Mouse (Mus musculus) limb, embryonic 14.5 days (tissue): ENCODE measurements around the gene Ccser1. TPM values are rescaled to one million over a fixed set of nuclear protein-coding genes. Genes with fewer than 3 reads are reported as not detected.

ENCODE experiments used
- ATAC-seq: fragments of 200-750 bp; cut with Nextera tagmentation; 2 replicates; pipeline ENCODE4 v1.8.0; 2017; ENCODE audit warnings: low read depth, moderate number of reproducible peaks, moderate TSS enrichment; ENCODE audit not compliant: low FRiP score
- DNase-seq: peaks from one replicate; pipeline ENCODE4 v3.0.0-alpha.2; 2015; ENCODE audit warnings: low spot score
- H3K27ac ChIP-seq: fragments of 300-500 bp; sonication (generic); replicated peaks from 2 replicates; pipeline ENCODE4 v1.5.1; 2014; ENCODE audit warnings: low read depth, mild to moderate bottlenecking, low read length, moderate library complexity, mixed read lengths
- H3K27me3 ChIP-seq: fragments of 300-500 bp; sonication (generic); 2 replicates; pipeline ENCODE4 v1.6.1; 2014; ENCODE audit warnings: low read length, mixed read lengths; ENCODE audit not compliant: control insufficient read depth, insufficient read depth
- H3K36me3 ChIP-seq: fragments of 300-500 bp; sonication (generic); 2 replicates; pipeline ENCODE4 v1.6.1; 2014; ENCODE audit warnings: mild to moderate bottlenecking, low read length, moderate library complexity, mixed read lengths; ENCODE audit not compliant: control insufficient read depth, insufficient read depth
- H3K4me1 ChIP-seq: fragments of 300-500 bp; sonication (generic); 2 replicates; pipeline ENCODE4 v1.6.1; 2014; ENCODE audit warnings: antibody characterized with exemption, low read length, mixed read lengths; ENCODE audit not compliant: control insufficient read depth, insufficient read depth
- H3K4me2 ChIP-seq: fragments of 300-500 bp; sonication (generic); replicated peaks from 2 replicates; pipeline ENCODE4 v1.6.1; 2014; ENCODE audit warnings: low read depth, mild to moderate bottlenecking, low read length, moderate library complexity; ENCODE audit not compliant: severe bottlenecking
- H3K4me3 ChIP-seq: fragments of 300-500 bp; sonication (generic); replicated peaks from 2 replicates; pipeline ENCODE4 v1.5.1; 2014; ENCODE audit warnings: low read length
- H3K9ac ChIP-seq: fragments of 300-500 bp; sonication (generic); 2 replicates; pipeline ENCODE4 v1.6.1; 2014; ENCODE audit warnings: mild to moderate bottlenecking, low read depth, low read length, moderate library complexity; ENCODE audit not compliant: severe bottlenecking
- H3K9me3 ChIP-seq: fragments of 300-500 bp; sonication (generic); 2 replicates; pipeline ENCODE4 v1.6.1; 2016; ENCODE audit warnings: low read length; ENCODE audit not compliant: control insufficient read depth
- POLR2A ChIP-seq: fragments of 200-500 bp; IDR thresholded peaks from 2 replicates; pipeline ENCODE4 v1.8.0; 2012; ENCODE audit warnings: inconsistent platforms, mild to moderate bottlenecking, moderate library complexity, borderline replicate concordance; ENCODE audit not compliant: insufficient read depth, insufficient read length; ENCODE audit errors: extremely low read depth
- WGBS: fragments of 180-500 bp; shearing (Covaris S2); extraction: QIAGEN DNeasy Blood & Tissue Kit; methylation state at CpG from one replicate; pipeline ENCODE4 v1.1.7; 2014; 5-methylcytosine and 5-hydroxymethylcytosine counted together
- polyA plus RNA-seq, 2 experiments: library from polyadenylated mRNA; depleted of rRNA in 1 of 2; stranded (reverse) in 1 of 2; unstranded in 1 of 2; fragments of >200 nt; fragmentation: Nextera tagmentation in 1 of 2; extraction: Ambion mirVana in 1 of 2; gene quantifications; 2 replicates each; pipeline versions ENCODE4 v1.2.1 to v1.2.3; 2012 to 2014

Gene Ccser1
- polyA plus RNA-seq, 2 experiments, result 5.9 to 6.6 TPM

DNA sequence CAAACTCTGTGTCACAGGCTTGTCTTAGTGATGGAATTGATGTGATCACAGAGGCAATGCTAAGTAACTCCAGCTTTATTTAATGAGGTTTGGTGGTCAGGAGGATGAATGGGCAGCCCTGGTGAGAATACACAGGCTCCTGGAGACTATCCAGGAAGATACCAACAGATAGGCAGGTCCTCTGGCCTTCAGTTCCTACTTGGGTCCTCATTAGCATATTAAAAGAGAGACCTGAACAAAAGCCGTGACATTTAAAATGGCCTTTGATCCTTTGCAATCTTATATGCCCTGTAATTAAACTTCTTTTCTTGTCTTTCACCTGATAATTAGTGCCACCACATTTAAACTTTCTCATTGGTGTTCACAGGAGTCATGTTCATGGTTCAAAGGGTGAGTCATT is 83.2 kb downstream of the Ccser1 start:
- no peaks in the 10 kb centered on the region for H3K27me3 ChIP-seq
- no peak overlapping the region for H3K4me2 ChIP-seq
- H3K27ac ChIP-seq, result no peak overlapping the region
- ATAC-seq, result no peak
- 24% methylated on average over 1 of the region's 1 CpGs for WGBS
- TF ChIP-seq POLR2A, result no peak
- DNase-seq, result no peak
- peaks cover 7% of the 10 kb centered on the region for H3K4me1 ChIP-seq
- H3K36me3 ChIP-seq, result no peaks in the 10 kb centered on the region
- H3K9ac ChIP-seq, result no peak overlapping the region
- H3K9me3 ChIP-seq, result no peaks in the 10 kb centered on the region
- no peak overlapping the region for H3K4me3 ChIP-seq

DNA sequence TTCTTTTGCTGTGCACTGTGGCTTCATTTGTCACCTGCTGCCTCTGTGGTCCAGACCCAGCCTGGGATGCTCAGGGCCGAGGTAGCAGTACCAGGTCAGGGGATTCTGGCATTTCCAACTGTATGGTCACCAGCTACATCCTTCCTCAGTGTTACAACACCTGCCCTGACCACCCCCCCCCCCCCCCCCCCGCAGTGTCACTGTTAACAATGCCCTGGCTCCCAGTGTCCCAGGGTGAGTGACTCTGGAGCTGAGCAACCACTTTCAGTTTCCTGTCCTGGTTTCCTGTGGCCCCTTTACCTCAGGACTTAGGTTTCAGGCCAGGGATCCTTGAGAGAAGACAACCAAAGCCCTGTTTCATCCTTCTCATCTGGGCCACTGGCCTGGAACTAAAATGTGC is 90.9 kb downstream of the Ccser1 start:
- no peak overlapping the region for H3K27ac ChIP-seq
- H3K4me2 ChIP-seq, result no peak overlapping the region
- H3K27me3 ChIP-seq, result no peaks in the 10 kb centered on the region
- 68% methylated on average over 1 of the region's 2 CpGs for whole genome bisulfite sequencing
- H3K4me1 ChIP-seq, result no peaks in the 10 kb centered on the region
- ATAC-seq (no peak), DNase-seq (no peak)
- H3K36me3 ChIP-seq, result no peaks in the 10 kb centered on the region
- no peak overlapping the region for H3K9ac ChIP-seq
- no peaks in the 10 kb centered on the region for H3K9me3 ChIP-seq
- no peak for TF ChIP-seq POLR2A
- H3K4me3 ChIP-seq, result no peak overlapping the region

DNA sequence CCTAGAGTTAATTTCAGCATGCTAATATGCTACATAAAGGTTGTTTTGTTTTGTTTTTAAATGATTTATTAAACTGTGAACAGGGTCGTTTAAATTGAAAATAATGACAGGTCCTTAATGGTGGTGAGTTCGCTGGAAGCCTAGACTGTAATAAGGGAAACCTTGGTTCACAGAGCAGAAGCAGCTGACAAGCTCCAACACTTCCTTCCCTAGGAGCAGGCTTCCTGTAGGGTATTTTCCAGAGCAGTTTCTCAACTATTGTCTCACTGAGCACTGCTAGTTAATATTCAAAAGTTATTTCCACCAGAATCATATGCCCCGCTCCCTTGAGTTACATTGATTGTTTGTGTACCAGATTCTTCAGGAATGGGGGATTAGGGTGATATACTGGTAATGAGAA is 93.3 kb downstream of the Ccser1 start:
- H3K36me3 ChIP-seq, result no peaks in the 10 kb centered on the region
- H3K27ac ChIP-seq, result no peak overlapping the region
- no peaks in the 10 kb centered on the region for H3K4me1 ChIP-seq
- WGBS, result 63% methylated on average over 3 of the region's 3 CpGs
- no peaks in the 10 kb centered on the region for H3K27me3 ChIP-seq
- H3K9me3 ChIP-seq, result no peaks in the 10 kb centered on the region
- no peak overlapping the region for H3K4me3 ChIP-seq
- H3K4me2 ChIP-seq, result no peak overlapping the region
- H3K9ac ChIP-seq, result no peak overlapping the region
- no peak for TF ChIP-seq POLR2A
- no peak for ATAC-seq
- no peak for DNase-seq

DNA sequence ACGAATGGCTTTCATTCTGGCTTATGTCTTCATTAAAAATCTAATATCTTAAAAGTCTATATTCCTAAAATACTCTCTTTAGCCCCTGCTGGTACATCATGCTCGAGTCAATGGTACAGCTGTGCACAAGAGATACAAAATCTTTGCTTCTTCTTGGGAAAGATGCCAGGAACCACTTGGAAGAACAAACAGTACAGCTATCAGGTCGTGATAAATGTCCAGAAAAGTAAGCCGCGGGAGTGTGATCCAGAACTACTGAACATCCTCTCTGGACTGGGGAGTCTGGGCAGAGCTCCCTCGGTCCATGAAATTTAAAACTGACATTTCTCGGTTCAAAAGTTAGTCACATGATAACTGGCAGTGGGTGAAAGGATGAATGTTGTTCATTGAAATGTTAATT is 99.4 kb downstream of the Ccser1 start:
- Histone ChIP-seq H3K9ac (no peak overlapping the region), H3K9me3 (no peaks in the 10 kb centered on the region), H3K4me3 (no peak overlapping the region), H3K27ac (no peak overlapping the region), H3K4me1 (no peaks in the 10 kb centered on the region), H3K36me3 (no peaks in the 10 kb centered on the region), H3K4me2 (no peak overlapping the region), H3K27me3 (no peaks in the 10 kb centered on the region)
- TF ChIP-seq POLR2A, result no peak
- WGBS, result 84% methylated on average over 7 of the region's 7 CpGs
- ATAC-seq (no peak), DNase-seq (no peak)

DNA sequence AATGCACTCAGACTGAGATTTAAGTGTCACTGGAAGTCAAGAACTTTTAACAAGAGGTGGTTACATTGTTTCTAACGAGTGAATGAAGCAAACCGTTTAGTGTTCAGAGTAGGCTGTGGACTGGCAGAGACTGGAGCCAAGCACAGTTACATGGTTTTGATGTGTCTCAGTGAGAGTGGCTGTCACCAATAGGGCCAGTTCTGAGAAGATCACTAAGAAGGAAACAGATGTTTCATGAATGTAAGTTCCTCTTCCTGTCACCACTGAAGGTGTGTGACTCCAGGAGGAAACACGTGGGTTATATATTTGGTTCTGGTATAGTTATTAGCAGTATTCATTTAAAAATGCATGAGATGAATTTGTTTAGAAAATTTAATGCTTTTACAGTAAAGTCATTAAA is 112.8 kb downstream of the Ccser1 start:
- no peak overlapping the region for H3K4me3 ChIP-seq
- 30% methylated on average over 3 of the region's 3 CpGs for WGBS
- H3K27ac ChIP-seq, result no peak overlapping the region
- no peak overlapping the region for H3K4me2 ChIP-seq
- ATAC-seq (peak; percentile 9; the same call in 1 of the 2 replicates), DNase-seq (no peak)
- H3K9ac ChIP-seq, result no peak overlapping the region
- peaks cover 13% of the 10 kb centered on the region for H3K4me1 ChIP-seq
- no peaks in the 10 kb centered on the region for H3K36me3 ChIP-seq
- H3K27me3 ChIP-seq, result no peaks in the 10 kb centered on the region
- no peak for TF ChIP-seq POLR2A
- H3K9me3 ChIP-seq, result no peaks in the 10 kb centered on the region

DNA sequence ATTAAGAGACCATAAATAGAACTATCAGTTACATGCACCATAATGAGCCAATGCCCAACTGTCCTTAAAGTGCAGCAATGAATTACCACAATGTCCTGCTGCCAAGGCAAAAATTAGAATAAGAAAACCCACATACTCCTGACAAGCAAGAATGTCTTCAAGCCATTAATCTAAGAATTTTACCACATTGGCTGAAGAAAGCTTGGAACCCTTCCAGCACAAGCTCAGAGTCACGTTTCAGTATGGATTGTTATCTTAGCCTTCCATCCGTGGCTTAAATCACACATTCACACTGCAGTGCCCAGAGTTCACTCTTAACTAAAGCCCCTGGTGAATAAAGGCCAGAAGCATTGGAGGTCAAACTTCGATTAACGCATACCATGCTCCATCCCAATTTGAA is 115.4 kb downstream of the Ccser1 start:
- WGBS, result 30% methylated on average over 4 of the region's 4 CpGs
- Histone ChIP-seq H3K27ac (no peak overlapping the region), H3K36me3 (no peaks in the 10 kb centered on the region), H3K4me2 (no peak overlapping the region), H3K9ac (no peak overlapping the region), H3K27me3 (no peaks in the 10 kb centered on the region), H3K4me1 (peaks cover 13% of the 10 kb centered on the region), H3K4me3 (no peak overlapping the region), H3K9me3 (no peaks in the 10 kb centered on the region)
- DNase-seq, result peak; percentile 29
- ATAC-seq, result no peak
- TF ChIP-seq POLR2A, result no peak
